In the genomic region with DNA sequence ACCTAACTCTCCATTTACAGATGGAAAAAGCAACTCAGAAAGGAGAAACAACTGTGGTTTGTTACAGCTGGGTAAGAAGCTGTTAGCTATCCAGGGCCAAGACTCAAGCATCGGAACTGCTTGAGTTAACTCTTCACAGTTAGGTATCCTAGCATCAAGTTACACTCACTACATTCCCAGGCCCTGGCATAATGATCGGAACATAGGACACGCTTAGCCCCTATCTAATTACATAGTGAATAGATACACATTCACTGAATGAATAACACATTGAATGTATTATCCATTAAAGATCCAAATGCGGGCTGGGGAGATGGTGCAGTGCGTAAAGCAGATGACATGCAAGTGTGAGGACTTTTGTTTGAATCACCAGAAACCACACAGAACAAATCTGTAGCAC, we compare ENCODE assay signal across 17 mouse cellular contexts.
"Had no signal": no experiment of that assay in that cellular context is flagged by ENCODE, and none has a peak within 500 bp of the region (broad histone marks: within the 10 kb centered on the region; RNA-seq: fewer than 3 reads in every experiment).

No protein-coding gene starts in this region.

- H3K36me3 ChIP-seq: midbrain, embryonic 15.5 days; neural tube, embryonic 15.5 days had no signal

- H3K4me1 ChIP-seq: liver, embryonic 12.5 days; midbrain, embryonic 10.5 days; midbrain, embryonic 13.5 days; midbrain, embryonic 15.5 days; neural tube, embryonic 15.5 days; stomach, embryonic 15.5 days had no signal

- H3K27ac ChIP-seq: liver, embryonic 12.5 days; liver, embryonic 14.5 days; midbrain, embryonic 10.5 days; midbrain, embryonic 13.5 days; midbrain, embryonic 15.5 days; neural tube, embryonic 13.5 days; neural tube, embryonic 15.5 days; stomach, embryonic 15.5 days; stomach, postnatal 0 days had no signal

- H3K4me2 ChIP-seq: liver, embryonic 12.5 days; midbrain, embryonic 13.5 days; midbrain, embryonic 15.5 days; neural tube, embryonic 13.5 days; neural tube, embryonic 15.5 days; stomach, embryonic 15.5 days had no signal

- H3K4me3 ChIP-seq: liver, embryonic 12.5 days; midbrain, embryonic 10.5 days; midbrain, embryonic 13.5 days; midbrain, embryonic 15.5 days; myocyte; neural tube, embryonic 13.5 days; neural tube, embryonic 15.5 days; stomach, embryonic 15.5 days had no signal

- ATAC-seq: liver, embryonic 12.5 days; midbrain, embryonic 13.5 days; midbrain, embryonic 15.5 days had no signal

- H3K9me3 ChIP-seq: liver, embryonic 12.5 days; midbrain, embryonic 10.5 days; midbrain, embryonic 13.5 days; midbrain, embryonic 15.5 days; neural tube, embryonic 13.5 days; neural tube, embryonic 15.5 days; stomach, embryonic 15.5 days had no signal

- DNase-seq: lung, adult 18-20 months; lung, postnatal 14 days; lung, postnatal 4 days; right cerebral cortex, postnatal 14 days; thymus, adult 2 months; thymus, postnatal 25 days; thymus, postnatal 4 days had no signal

- H3K27me3 ChIP-seq: liver, embryonic 12.5 days; midbrain, embryonic 13.5 days; midbrain, embryonic 15.5 days; neural tube, embryonic 13.5 days; neural tube, embryonic 15.5 days; stomach, embryonic 15.5 days had no signal

- H3K9ac ChIP-seq: liver, embryonic 12.5 days; liver, embryonic 14.5 days; midbrain, embryonic 13.5 days; midbrain, embryonic 15.5 days; neural tube, embryonic 13.5 days; neural tube, embryonic 15.5 days; stomach, embryonic 15.5 days had no signal
